Mouse (Mus musculus): ENCODE data around the gene Bbox1. TPM values are rescaled to one million over a fixed set of nuclear protein-coding genes. Genes with fewer than 3 reads are reported as not detected.

Bbox1 gene
- polyA plus RNA-seq, 1 experiment, result not detected

DNA sequence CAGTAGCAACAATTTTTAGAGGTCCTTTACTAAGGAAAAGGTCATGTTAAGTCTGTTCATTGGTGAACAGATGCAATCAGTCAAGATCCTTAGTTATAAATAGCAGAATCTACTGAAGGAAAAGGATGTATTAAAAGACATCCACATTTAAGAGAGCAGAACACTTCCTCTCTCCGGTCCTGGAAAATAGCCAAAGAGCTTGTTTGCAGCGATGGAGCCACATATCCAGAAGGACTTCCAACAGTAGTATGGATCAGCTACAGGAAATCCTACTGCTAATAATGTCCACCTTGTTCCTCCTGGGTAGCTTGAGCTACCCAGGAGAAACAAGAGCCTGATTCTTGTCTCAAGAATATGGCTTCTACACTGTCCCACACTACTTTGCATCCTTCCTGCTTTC lies 91.6 kb downstream of the Bbox1 start:
- Histone ChIP-seq H3K4me3 (ENCODE audit: insufficient read depth, low read length) (no peak overlapping the region), H3K4me1 (ENCODE audit: control insufficient read depth, insufficient read depth, low read length) (no peaks in the 10 kb centered on the region), H3K27ac (ENCODE audit: insufficient read depth, low read length) (no peak overlapping the region)
- TF ChIP-seq CTCF (IDR thresholded peaks at IDR 0.05; ENCODE audit: borderline replicate concordance, insufficient read depth, low read length) (no peak), POLR2A (IDR thresholded peaks at IDR 0.05; ENCODE audit: low read depth, low read length) (no peak)

DNA sequence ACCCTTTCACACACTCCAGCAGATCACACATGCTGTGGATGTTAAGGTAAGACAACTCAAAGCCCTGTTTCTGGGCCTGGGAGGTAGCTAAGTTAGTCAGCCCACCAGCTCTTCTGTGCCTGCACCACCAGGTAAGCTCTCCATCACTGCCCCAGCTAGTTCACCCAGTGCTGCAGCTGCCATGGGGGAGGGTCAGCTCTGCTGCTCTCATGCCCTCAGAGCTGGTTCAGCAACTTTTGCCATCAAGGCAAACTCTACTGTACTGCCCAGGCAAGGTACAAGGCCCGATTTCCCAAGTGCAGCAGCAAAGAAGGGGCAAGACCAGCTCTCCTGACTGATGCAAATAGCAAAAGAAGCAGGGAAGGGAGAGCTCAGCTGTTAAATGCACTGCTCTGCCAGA lies 93.9 kb downstream of the Bbox1 start:
- no peak overlapping the region for H3K27ac ChIP-seq (ENCODE audit: insufficient read depth, low read length)
- H3K4me1 ChIP-seq (ENCODE audit: control insufficient read depth, insufficient read depth, low read length), result no peaks in the 10 kb centered on the region
- TF ChIP-seq CTCF (IDR thresholded peaks at IDR 0.05; ENCODE audit: borderline replicate concordance, insufficient read depth, low read length), result no peak
- TF ChIP-seq POLR2A (IDR thresholded peaks at IDR 0.05; ENCODE audit: low read depth, low read length), result no peak
- no peak overlapping the region for H3K4me3 ChIP-seq (ENCODE audit: insufficient read depth, low read length)

DNA sequence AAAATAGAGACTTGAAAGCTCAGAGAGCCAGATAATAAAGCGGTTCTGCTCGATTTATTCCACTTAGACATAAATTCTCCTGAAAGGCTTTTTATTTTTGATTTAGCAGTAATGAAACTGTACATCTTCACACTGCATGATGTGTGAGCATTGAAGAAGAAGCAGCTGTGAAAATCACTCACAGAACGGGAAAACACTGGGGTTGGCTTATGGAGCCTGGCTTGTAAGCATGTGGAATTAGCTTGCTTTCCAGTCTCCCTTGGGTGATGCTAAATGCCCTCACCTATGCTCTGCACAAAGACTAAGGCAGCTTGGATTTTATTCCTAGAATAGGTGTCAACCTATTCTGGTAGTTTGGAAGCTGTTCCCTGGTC lies 98.7 kb downstream of the Bbox1 start:
- Histone ChIP-seq H3K4me1 (ENCODE audit: control insufficient read depth, insufficient read depth, low read length) (no peaks in the 10 kb centered on the region), H3K4me3 (ENCODE audit: insufficient read depth, low read length) (no peak overlapping the region), H3K27ac (ENCODE audit: insufficient read depth, low read length) (no peak overlapping the region)
- TF ChIP-seq POLR2A (IDR thresholded peaks at IDR 0.05; ENCODE audit: low read depth, low read length) (no peak), CTCF (IDR thresholded peaks at IDR 0.05; ENCODE audit: borderline replicate concordance, insufficient read depth, low read length) (no peak)

GRCm38 (mm10) chr2:110214991-110215684 lies 99.2 kb downstream of the Bbox1 start:
- Histone ChIP-seq H3K4me1 (ENCODE audit: control insufficient read depth, insufficient read depth, low read length) (no peaks in the 10 kb centered on the region), H3K4me3 (ENCODE audit: insufficient read depth, low read length) (no peak overlapping the region), H3K27ac (ENCODE audit: insufficient read depth, low read length) (no peak overlapping the region)
- TF ChIP-seq POLR2A (IDR thresholded peaks at IDR 0.05; ENCODE audit: low read depth, low read length), result no peak
- TF ChIP-seq CTCF (IDR thresholded peaks at IDR 0.05; ENCODE audit: borderline replicate concordance, insufficient read depth, low read length), result no peak

- H3K27ac ChIP-seq (ENCODE audit: insufficient read depth, low read length), result no peak overlapping the region
- TF ChIP-seq CTCF (IDR thresholded peaks at IDR 0.05; ENCODE audit: borderline replicate concordance, insufficient read depth, low read length), result no peak
- no peak for TF ChIP-seq POLR2A (IDR thresholded peaks at IDR 0.05; ENCODE audit: low read depth, low read length)
Measured at GRCm38 (mm10) chr2:110214278-110214677, 100.1 kb downstream of the Bbox1 start.

More at GRCm38 (mm10) chr2:110214278-110214677, 100.1 kb downstream of the Bbox1 start:
- Histone ChIP-seq H3K4me1 (ENCODE audit: control insufficient read depth, insufficient read depth, low read length) (no peaks in the 10 kb centered on the region), H3K4me3 (ENCODE audit: insufficient read depth, low read length) (no peak overlapping the region)

Other genes starting within 250 kb of the Bbox1 start
- gene Fibin, start 48.6 kb upstream of the Bbox1 start, polyA plus RNA-seq (2011; ENCODE audit: insufficient read length, low read depth, missing spikeins), result 29.0 and 49.2 TPM in 2 replicates